Mouse (Mus musculus): Measurements from ENCODE around the gene Zfp839. TPM values are rescaled to one million over a fixed set of nuclear protein-coding genes. Genes with fewer than 3 reads are reported as not detected.

Gene Zfp839
- polyA plus RNA-seq, 1 experiment = 8.5 TPM

DNA sequence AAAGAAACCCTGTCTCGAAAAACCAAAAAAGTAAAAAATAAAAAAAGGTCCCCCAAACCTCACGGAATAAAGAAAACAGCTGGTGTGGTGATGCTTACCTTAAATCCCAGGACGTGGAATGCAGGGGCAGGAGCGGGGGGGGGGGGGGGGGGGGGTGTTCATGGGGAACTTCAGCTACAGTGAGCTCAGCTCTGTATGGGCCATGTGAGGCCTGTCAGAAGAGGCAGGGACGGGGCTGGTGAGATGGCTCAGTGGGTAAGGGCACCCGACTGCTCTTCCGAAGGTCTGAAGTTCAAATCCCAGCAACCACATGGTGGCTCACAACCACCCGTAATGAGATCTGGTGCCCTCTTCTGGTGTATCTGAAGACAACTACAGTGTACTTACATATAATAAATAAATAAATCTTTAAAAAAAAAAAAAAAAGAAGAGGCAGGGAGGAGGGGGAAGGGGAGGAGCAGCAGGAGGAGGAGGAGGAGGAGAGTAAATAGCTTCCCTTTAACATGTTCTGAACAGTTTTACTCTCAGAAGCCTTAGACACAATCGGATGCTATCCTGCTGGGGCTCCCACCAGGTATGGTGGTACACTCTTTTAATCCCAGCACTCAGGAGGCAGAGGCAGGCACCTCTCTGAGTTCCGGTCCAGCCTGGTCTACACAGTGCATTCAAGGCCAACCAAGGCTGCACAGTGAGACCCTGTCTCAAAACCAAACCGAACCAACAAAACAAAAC, 19.6 kb upstream of the Zfp839 start:
- no peaks in the 10 kb centered on the region for H3K4me1 ChIP-seq (ENCODE audit: control insufficient read depth, insufficient read depth, low read length)
- TF ChIP-seq POLR2A (IDR thresholded peaks at IDR 0.05; ENCODE audit: borderline replicate concordance, insufficient read depth, low read length) (no peak), CTCF (IDR thresholded peaks at IDR 0.05; ENCODE audit: borderline replicate concordance, insufficient read depth, low read depth, low read length) (no peak)
- no peak overlapping the region for H3K27ac ChIP-seq (ENCODE audit: insufficient read depth, low read length)
- no peak overlapping the region for H3K4me3 ChIP-seq (replicated peaks; ENCODE audit: insufficient read depth, low read depth, low read length)
- H3K27me3 ChIP-seq (ENCODE audit: control insufficient read depth, insufficient read depth, low read length) = no peaks in the 10 kb centered on the region
- 87% methylated on average over 11 of the region's 11 CpGs for WGBS
- no peak for DNase-seq

- H3K27ac ChIP-seq (ENCODE audit: insufficient read depth, low read length) = no peak overlapping the region
- WGBS = 97% methylated on average over 3 of the region's 3 CpGs
- no peaks in the 10 kb centered on the region for H3K4me1 ChIP-seq (ENCODE audit: control insufficient read depth, insufficient read depth, low read length)
- H3K4me3 ChIP-seq (replicated peaks; ENCODE audit: insufficient read depth, low read depth, low read length) = no peak overlapping the region
- no peaks in the 10 kb centered on the region for H3K27me3 ChIP-seq (ENCODE audit: control insufficient read depth, insufficient read depth, low read length)
- no peak for TF ChIP-seq CTCF (IDR thresholded peaks at IDR 0.05; ENCODE audit: borderline replicate concordance, insufficient read depth, low read depth, low read length)
- TF ChIP-seq POLR2A (IDR thresholded peaks at IDR 0.05; ENCODE audit: borderline replicate concordance, insufficient read depth, low read length) = no peak
- no peak for DNase-seq
These were observed 14.9 kb upstream of the Zfp839 start for GRCm38 (mm10) chr12:110835182-110835581.

GRCm38 (mm10) chr12:110836729-110837128, 13.3 kb upstream of the Zfp839 start:
- no peak for TF ChIP-seq CTCF (IDR thresholded peaks at IDR 0.05; ENCODE audit: borderline replicate concordance, insufficient read depth, low read depth, low read length)
- H3K4me1 ChIP-seq (ENCODE audit: control insufficient read depth, insufficient read depth, low read length) = no peaks in the 10 kb centered on the region
- no peak overlapping the region for H3K4me3 ChIP-seq (replicated peaks; ENCODE audit: insufficient read depth, low read depth, low read length)
- DNase-seq = no peak
- WGBS = 54% methylated on average over 6 of the region's 6 CpGs
- no peak overlapping the region for H3K27ac ChIP-seq (ENCODE audit: insufficient read depth, low read length)
- H3K27me3 ChIP-seq (ENCODE audit: control insufficient read depth, insufficient read depth, low read length) = no peaks in the 10 kb centered on the region

GRCm38 (mm10) chr12:110837192-110837841, 12.7 kb upstream of the Zfp839 start:
- no peaks in the 10 kb centered on the region for H3K27me3 ChIP-seq (ENCODE audit: control insufficient read depth, insufficient read depth, low read length)
- 38% methylated on average over 5 of the region's 5 CpGs for WGBS
- TF ChIP-seq POLR2A (IDR thresholded peaks at IDR 0.05; ENCODE audit: borderline replicate concordance, insufficient read depth, low read length) = no peak
- TF ChIP-seq CTCF (IDR thresholded peaks at IDR 0.05; ENCODE audit: borderline replicate concordance, insufficient read depth, low read depth, low read length) = no peak
- no peak overlapping the region for H3K4me3 ChIP-seq (replicated peaks; ENCODE audit: insufficient read depth, low read depth, low read length)
- no peak overlapping the region for H3K27ac ChIP-seq (ENCODE audit: insufficient read depth, low read length)
- no peak for DNase-seq
- no peaks in the 10 kb centered on the region for H3K4me1 ChIP-seq (ENCODE audit: control insufficient read depth, insufficient read depth, low read length)

- WGBS = 87% methylated on average over 8 of the region's 8 CpGs
These were observed 12.2 kb upstream of the Zfp839 start for GRCm38 (mm10) chr12:110837850-110838249.

DNA sequence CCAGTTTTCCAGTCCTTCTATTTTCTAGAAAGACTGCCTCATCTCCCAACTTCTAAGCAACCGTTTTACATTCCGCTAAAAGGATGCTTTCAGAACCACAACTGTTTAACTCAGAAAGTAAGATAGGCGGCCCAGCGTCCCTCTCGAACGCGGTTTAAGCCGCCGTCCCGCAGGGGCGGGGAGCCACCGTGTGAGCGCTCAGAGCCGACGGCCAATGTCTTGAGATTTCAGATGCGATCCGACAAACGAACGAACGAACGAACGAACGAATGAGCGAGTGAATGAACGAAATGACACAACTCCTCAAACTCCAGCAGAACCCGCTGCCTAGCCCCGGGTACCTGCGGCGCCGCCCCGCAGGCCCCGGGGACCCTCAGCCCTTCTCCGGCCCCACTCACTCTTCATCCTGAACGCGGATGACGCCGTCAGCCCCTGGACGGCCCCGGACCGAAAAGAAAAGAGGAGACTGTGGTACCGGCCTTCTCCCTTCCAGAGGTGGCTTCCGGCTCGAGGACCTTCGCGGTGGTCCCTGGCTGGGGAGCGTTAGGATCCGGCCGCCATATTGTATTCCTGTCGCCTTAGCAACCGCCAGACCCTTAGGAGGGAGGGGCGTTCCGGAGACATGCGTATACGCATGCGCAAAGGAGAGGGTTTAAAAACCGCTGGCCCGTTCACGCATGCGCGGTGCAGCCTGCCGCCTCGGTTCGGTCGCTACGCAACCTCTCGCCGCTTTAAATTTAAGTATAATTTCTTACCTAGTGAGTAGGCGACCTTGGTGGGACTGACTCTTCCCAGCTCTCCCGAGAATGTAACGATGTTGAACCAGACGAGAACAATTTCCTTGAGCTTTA, 9.5 kb upstream of the Zfp839 start, which contains the start of gene Mok:
Gene Mok, minus strand, starts transcription at position 592 of the 851 bp plus-strand sequence.
- under 1% methylated on average over 71 of the region's 71 CpGs for WGBS
- DNase-seq = peak; percentile 93 to 98
- Histone ChIP-seq H3K4me1 (ENCODE audit: control insufficient read depth, insufficient read depth, low read length) (no peaks in the 10 kb centered on the region), H3K27me3 (ENCODE audit: control insufficient read depth, insufficient read depth, low read length) (no peaks in the 10 kb centered on the region), H3K27ac (ENCODE audit: insufficient read depth, low read length) (no peak within 1 kb of the TSS), H3K4me3 (replicated peaks; ENCODE audit: insufficient read depth, low read depth, low read length) (peak within 1 kb of the TSS; percentile 83)
- TF ChIP-seq POLR2A (IDR thresholded peaks at IDR 0.05; ENCODE audit: borderline replicate concordance, insufficient read depth, low read length) (peak; percentile 92; the same call in 1 of the 2 replicates), CTCF (IDR thresholded peaks at IDR 0.05; ENCODE audit: borderline replicate concordance, insufficient read depth, low read depth, low read length) (no peak)

More at GRCm38 (mm10) chr12:110837850-110838249, 12.2 kb upstream of the Zfp839 start:
- no peak for DNase-seq
- H3K4me3 ChIP-seq (replicated peaks; ENCODE audit: insufficient read depth, low read depth, low read length) = no peak overlapping the region
- no peaks in the 10 kb centered on the region for H3K4me1 ChIP-seq (ENCODE audit: control insufficient read depth, insufficient read depth, low read length)
- no peak overlapping the region for H3K27ac ChIP-seq (ENCODE audit: insufficient read depth, low read length)
- no peaks in the 10 kb centered on the region for H3K27me3 ChIP-seq (ENCODE audit: control insufficient read depth, insufficient read depth, low read length)
- no peak for TF ChIP-seq CTCF (IDR thresholded peaks at IDR 0.05; ENCODE audit: borderline replicate concordance, insufficient read depth, low read depth, low read length)
- TF ChIP-seq POLR2A (IDR thresholded peaks at IDR 0.05; ENCODE audit: borderline replicate concordance, insufficient read depth, low read length) = no peak

GRCm38 (mm10) chr12:110841731-110842493, 8.1 kb upstream of the Zfp839 start:
- H3K27me3 ChIP-seq (ENCODE audit: control insufficient read depth, insufficient read depth, low read length) = no peaks in the 10 kb centered on the region
- no peak for DNase-seq
- no peak overlapping the region for H3K4me3 ChIP-seq (replicated peaks; ENCODE audit: insufficient read depth, low read depth, low read length)
- 73% methylated on average over 5 of the region's 5 CpGs for WGBS
- no peak for TF ChIP-seq POLR2A (IDR thresholded peaks at IDR 0.05; ENCODE audit: borderline replicate concordance, insufficient read depth, low read length)
- H3K4me1 ChIP-seq (ENCODE audit: control insufficient read depth, insufficient read depth, low read length) = no peaks in the 10 kb centered on the region; the same call in 1 of the 2 replicates
- no peak overlapping the region for H3K27ac ChIP-seq (ENCODE audit: insufficient read depth, low read length)
